Mouse (Mus musculus) ES-E14 (cell line): ENCODE measurements around the gene Zfp78. TPM values are rescaled to one million over a fixed set of nuclear protein-coding genes. Genes with fewer than 3 reads are reported as not detected.

Source experiments
- DNase-seq: peaks from one replicate; pipeline ENCODE4 v3.0.0-alpha.2; 2013; ENCODE audit warnings: low read depth, low spot score
- H3K27ac ChIP-seq: 2 replicates; pipeline ENCODE4 v1.5.1; 2012; ENCODE audit warnings: low read depth, mild to moderate bottlenecking, low read length, moderate library complexity, mixed read lengths; ENCODE audit not compliant: poor library complexity, insufficient read depth, severe bottlenecking
- H3K36me3 ChIP-seq: 2 replicates; pipeline ENCODE4 v1.6.1; 2012; ENCODE audit warnings: mild to moderate bottlenecking, low read length, moderate library complexity, mixed read lengths; ENCODE audit not compliant: control insufficient read depth, poor library complexity, insufficient read depth, severe bottlenecking
- H3K4me1 ChIP-seq, 2 experiments: fragments of 150-350 bp in 1 of 2; sonication (generic) in 1 of 2; 2 replicates each; pipeline ENCODE4 v1.6.1; 2012; ENCODE audit warnings: low read length in 2 of 2, mild to moderate bottlenecking in 1 of 2, mixed read lengths in 1 of 2; ENCODE audit not compliant: control insufficient read depth in 2 of 2, insufficient read depth in 2 of 2, poor library complexity in 1 of 2
- H3K4me3 ChIP-seq, 2 experiments: fragments of 150-350 bp in 1 of 2; sonication (generic) in 1 of 2; 2 replicates each; pipeline ENCODE4 v1.5.1; 2012; ENCODE audit warnings: low read length in 2 of 2, low read depth in 1 of 2, mild to moderate bottlenecking in 1 of 2, mixed read lengths in 1 of 2; ENCODE audit not compliant: insufficient read depth in 1 of 2, poor library complexity in 1 of 2, severe bottlenecking in 1 of 2
- H3K9ac ChIP-seq: 2 replicates; pipeline ENCODE4 v1.6.1; 2012; ENCODE audit warnings: low read depth, mild to moderate bottlenecking, low read length, mixed read lengths; ENCODE audit not compliant: poor library complexity, insufficient read depth, severe bottlenecking
- H3K9me3 ChIP-seq: fragments of 150-350 bp; sonication (generic); 2 replicates; pipeline ENCODE4 v1.6.1; 2012; ENCODE audit warnings: low read depth, mild to moderate bottlenecking, low read length; ENCODE audit not compliant: control insufficient read depth, insufficient read depth
- CHD2 ChIP-seq: IDR thresholded peaks from 2 replicates; pipeline ENCODE4 v1.6.1; 2014; ENCODE audit warnings: mild to moderate bottlenecking, low read depth, low read length, inconsistent platforms
- HCFC1 ChIP-seq: IDR thresholded peaks from 2 replicates; pipeline ENCODE4 v1.6.1; 2012; ENCODE audit warnings: low read length, inconsistent platforms, borderline replicate concordance; ENCODE audit not compliant: insufficient read depth
- MAFK ChIP-seq: IDR thresholded peaks from 2 replicates; pipeline ENCODE4 v1.6.1; 2014; ENCODE audit warnings: mild to moderate bottlenecking, low read depth, low read length, inconsistent platforms; ENCODE audit not compliant: insufficient read depth
- ZC3H11A ChIP-seq: IDR thresholded peaks from 2 replicates; pipeline ENCODE4 v1.6.1; 2012; ENCODE audit warnings: low read depth, mild to moderate bottlenecking, inconsistent platforms, low read length, borderline replicate concordance
- ZNF384 ChIP-seq: IDR thresholded peaks from 2 replicates; pipeline ENCODE4 v1.6.1; 2012; ENCODE audit warnings: low read depth, low read length, inconsistent platforms
- in situ Hi-C, 2 experiments: fragments of 600-800 bp; cut with MboI; formaldehyde crosslinking; loops; one replicate each; pipeline ENCODE4 v1.15.1; 2025; ENCODE audit warnings: low sequenced_read_pairs in 2 of 2, inconsistent platforms in 1 of 2; ENCODE audit not compliant: unreplicated experiment in 2 of 2
- total RNA-seq: library from RNA; depleted of rRNA; stranded (reverse); fragments of 300-350 nt; gene quantifications from 2 replicates; pipeline ENCODE4 v1.2.3, GENCODE M21; 2012

Gene Zfp78
- total RNA-seq, 1 experiment = 1.5 TPM

DNA sequence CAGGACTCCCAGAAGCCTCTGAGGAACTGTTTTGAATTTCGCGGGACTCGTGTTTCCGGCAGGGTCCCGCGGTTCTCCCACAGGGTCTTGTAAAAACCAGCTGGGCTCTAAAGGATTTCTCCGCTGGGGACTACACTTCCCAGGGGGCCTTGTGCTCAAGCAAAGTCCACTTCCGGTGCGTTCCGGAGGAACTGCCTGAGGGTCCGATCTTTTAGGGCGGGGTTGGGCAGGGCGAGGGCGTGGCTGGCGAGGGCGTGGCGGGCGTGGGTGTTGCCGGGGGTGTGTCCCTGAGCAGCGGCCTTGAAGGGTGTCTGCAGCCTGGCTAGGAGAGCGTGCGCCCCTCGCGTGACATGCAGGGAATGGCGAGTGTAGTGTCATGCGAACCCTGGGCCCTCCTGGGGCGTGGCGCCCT, 20.0 kb downstream of the Zfp78 start, which contains the start of gene Zfp28:
Gene Zfp28, plus strand, starts transcription at position 252 of the 412 bp plus-strand sequence.
- no peak within 1 kb of the TSS for H3K27ac ChIP-seq

DNA sequence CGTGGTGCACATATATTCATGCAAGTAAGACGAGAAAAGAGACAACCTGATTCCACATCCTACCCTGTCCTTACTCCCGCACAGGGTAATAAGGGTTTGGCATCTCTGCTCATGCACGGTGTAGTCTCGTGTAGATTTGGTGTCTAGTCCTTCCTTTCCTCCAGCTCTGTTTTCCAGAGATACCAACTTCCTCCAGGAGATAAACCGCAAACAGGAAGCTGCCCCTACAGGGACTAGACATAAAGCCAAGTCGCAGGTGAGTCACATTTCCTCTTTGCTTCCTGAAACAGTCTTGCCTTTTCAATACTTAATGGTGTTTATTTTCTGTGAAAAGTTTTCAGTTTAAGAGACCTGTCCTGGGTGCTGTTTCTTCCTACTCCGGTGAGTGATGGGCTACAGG, 20.9 kb downstream of the Zfp78 start:
- no peak for DNase-seq
- no peak overlapping the region for H3K9ac ChIP-seq
- H3K4me3 ChIP-seq = no peak overlapping the region
- H3K4me1 ChIP-seq = 0 out of 4 replicates have a peak, but pooled peaks cover 0 to 2% of the 10 kb centered on the region in 2 experiments
- in situ Hi-C loops = no loop called here
- no peaks in the 10 kb centered on the region for H3K36me3 ChIP-seq
- no peak overlapping the region for H3K27ac ChIP-seq
- no peaks in the 10 kb centered on the region for H3K9me3 ChIP-seq
- no peak for TF ChIP-seq ZC3H11A
- TF ChIP-seq HCFC1 = no peak
- no peak for TF ChIP-seq ZNF384
- no peak for TF ChIP-seq CHD2
- TF ChIP-seq MAFK = no peak

More for the DNA sequence above, 20.0 kb downstream of the Zfp78 start, which contains the start of gene Zfp28:
- peak within 1 kb of the TSS; percentile 63 to 81 for H3K4me3 ChIP-seq
- no peaks in the 10 kb centered on the region for H3K9me3 ChIP-seq
- H3K9ac ChIP-seq = peak within 1 kb of the TSS; percentile 74
- TF ChIP-seq HCFC1 = peak; percentile 97
- no peak for TF ChIP-seq CHD2
- no peaks in the 10 kb centered on the region for H3K36me3 ChIP-seq
- peak; percentile 94 for DNase-seq
- in situ Hi-C loops = no loop called here
- 0 out of 4 replicates have a peak, but pooled peaks cover 0 to 2% of the 10 kb centered on the region in 2 experiments for H3K4me1 ChIP-seq

DNA sequence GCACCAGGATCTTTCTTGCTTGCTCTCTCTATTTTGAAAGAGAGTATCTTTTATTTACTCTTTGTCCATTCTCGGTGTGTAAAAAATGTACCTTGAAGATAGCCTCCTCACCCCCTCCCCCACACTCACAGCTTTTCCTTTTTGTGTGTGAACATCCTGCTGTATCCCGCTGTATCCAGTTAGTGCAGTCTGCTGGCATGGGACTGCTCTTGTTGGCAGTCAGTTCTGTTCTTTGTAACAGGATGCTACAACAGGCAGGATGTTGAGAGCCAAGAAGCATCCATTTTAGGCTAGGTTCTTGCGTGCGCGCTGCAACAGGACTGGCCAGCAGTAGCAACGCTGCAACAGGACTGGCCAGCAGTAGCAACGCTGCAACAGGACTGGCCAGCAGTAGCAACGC, 23.9 kb downstream of the Zfp78 start:
- DNase-seq = no peak
- H3K36me3 ChIP-seq = no peaks in the 10 kb centered on the region
- H3K27ac ChIP-seq = no peak overlapping the region
- in situ Hi-C loops = no loop called here
- 0 out of 4 replicates have a peak, but pooled peaks cover 0 to 2% of the 10 kb centered on the region in 2 experiments for H3K4me1 ChIP-seq
- no peaks in the 10 kb centered on the region for H3K9me3 ChIP-seq
- H3K9ac ChIP-seq = no peak overlapping the region
- TF ChIP-seq CHD2 = no peak
- H3K4me3 ChIP-seq = no peak overlapping the region

DNA sequence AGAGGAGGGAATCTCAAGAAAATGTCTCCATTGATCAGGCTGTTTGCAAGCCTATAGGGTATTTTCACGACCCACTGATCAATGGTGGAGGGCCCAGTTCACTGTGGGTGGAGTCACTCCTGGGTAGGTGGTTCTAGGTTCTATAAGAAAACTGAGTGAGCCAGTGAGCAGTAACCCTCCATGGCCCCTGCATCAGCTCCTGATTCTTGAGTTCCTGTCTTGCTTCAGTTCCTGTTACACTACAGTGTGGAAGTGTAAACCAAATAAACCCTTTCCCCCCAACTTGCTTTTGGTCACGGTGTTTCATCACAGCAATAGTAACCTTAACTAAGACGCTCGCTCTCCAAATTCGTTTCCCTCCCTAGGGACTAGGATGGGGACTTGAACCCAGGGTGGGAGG, 25.9 kb downstream of the Zfp78 start:
- Histone ChIP-seq H3K9ac (no peak overlapping the region), H3K4me3 (no peak overlapping the region), H3K27ac (no peak overlapping the region), H3K36me3 (no peaks in the 10 kb centered on the region), H3K9me3 (no peaks in the 10 kb centered on the region), H3K4me1 (0 out of 4 replicates have a peak, but pooled peaks cover 0 to 2% of the 10 kb centered on the region in 2 experiments)
- no peak for DNase-seq
- no peak for TF ChIP-seq CHD2
- in situ Hi-C loops = no loop called here

GRCm38 (mm10) chr7:6389449-6389848, 26.4 kb downstream of the Zfp78 start:
- in situ Hi-C loops = no loop called here

More at GRCm38 (mm10) chr7:6389449-6389848, 26.4 kb downstream of the Zfp78 start:
- 0 out of 4 replicates have a peak, but pooled peaks cover 0 to 2% of the 10 kb centered on the region in 2 experiments for H3K4me1 ChIP-seq
- no peak for DNase-seq
- H3K36me3 ChIP-seq = no peaks in the 10 kb centered on the region
- no peak for TF ChIP-seq MAFK
- no peak for TF ChIP-seq HCFC1
- TF ChIP-seq ZNF384 = no peak
- TF ChIP-seq CHD2 = no peak
- no peaks in the 10 kb centered on the region for H3K9me3 ChIP-seq
- peak overlapping the region in 1 of 2 experiments; percentile 20; a peak in 1 of 4 replicates for H3K4me3 ChIP-seq
- peak overlapping the region; percentile 42; the same call in 1 of the 2 replicates for H3K9ac ChIP-seq
- no peak overlapping the region for H3K27ac ChIP-seq
